Mouse (Mus musculus) midbrain, embryonic 13.5 days (tissue): ENCODE measurements around the gene Rundc3b. TPM values are rescaled to one million over a fixed set of nuclear protein-coding genes. Genes with fewer than 3 reads are reported as not detected.
A peak's percentile ranks its signal among the peaks of the same experiment; 100 is the strongest.

Experiments
- ATAC-seq: fragments of 200-750 bp; cut with Nextera tagmentation; 2 replicates; pipeline ENCODE4 v1.8.0; 2017; ENCODE audit warnings: mild to moderate bottlenecking, moderate TSS enrichment, moderate library complexity
- H3K27ac ChIP-seq: fragments of 300-500 bp; sonication (generic); 2 replicates; pipeline ENCODE4 v1.5.1; 2015; ENCODE audit warnings: inconsistent platforms, mild to moderate bottlenecking, moderate library complexity
- H3K27me3 ChIP-seq: fragments of 300-500 bp; sonication (generic); 2 replicates; pipeline ENCODE4 v1.6.1; 2015; ENCODE audit warnings: mild to moderate bottlenecking, inconsistent platforms
- H3K36me3 ChIP-seq: fragments of 300-500 bp; sonication (generic); 2 replicates; pipeline ENCODE4 v1.6.1; 2015; ENCODE audit warnings: mild to moderate bottlenecking, inconsistent platforms
- H3K4me1 ChIP-seq: fragments of 300-500 bp; sonication (generic); replicated peaks from 2 replicates; pipeline ENCODE4 v1.6.1; 2015; ENCODE audit warnings: inconsistent platforms
- H3K4me2 ChIP-seq: fragments of 300-500 bp; sonication (generic); replicated peaks from 2 replicates; pipeline ENCODE4 v1.6.1; 2015; ENCODE audit warnings: moderate library complexity, mild to moderate bottlenecking, inconsistent platforms
- H3K4me3 ChIP-seq: fragments of 300-500 bp; sonication (generic); replicated peaks from 2 replicates; pipeline ENCODE4 v1.5.1; 2015; ENCODE audit warnings: mild to moderate bottlenecking, inconsistent platforms
- H3K9ac ChIP-seq: fragments of 300-500 bp; sonication (generic); replicated peaks from 2 replicates; pipeline ENCODE4 v1.6.1; 2015; ENCODE audit warnings: mild to moderate bottlenecking, inconsistent platforms
- H3K9me3 ChIP-seq: fragments of 300-500 bp; sonication (generic); 2 replicates; pipeline ENCODE4 v1.6.1; 2016; ENCODE audit warnings: mild to moderate bottlenecking, inconsistent platforms
- WGBS: fragments of 180-500 bp; shearing (Covaris S2); methylation state at CpG from one replicate; pipeline ENCODE4 v1.1.7; 2015; 5-methylcytosine and 5-hydroxymethylcytosine counted together
- polyA plus RNA-seq: library from polyadenylated mRNA; unstranded; fragments of >200 nt; fragmentation: Nextera tagmentation; extraction: Ambion mirVana; gene quantifications from 2 replicates; pipeline ENCODE4 v1.2.1, GENCODE M21; 2015

Rundc3b gene
- polyA plus RNA-seq, 1 experiment from 2014 or later, result 34.7 TPM

- Histone ChIP-seq H3K9me3 (no peaks in the 10 kb centered on the region), H3K4me1 (no peaks in the 10 kb centered on the region), H3K27ac (peak overlapping the region; percentile 93), H3K36me3 (no peaks in the 10 kb centered on the region), H3K4me2 (peak overlapping the region; percentile 74), H3K9ac (peak overlapping the region; percentile 93), H3K4me3 (peak overlapping the region; percentile 89), H3K27me3 (no peaks in the 10 kb centered on the region)
- peak; percentile 79; the same call in 1 of the 2 replicates for ATAC-seq
- WGBS, result under 1% methylated on average over 45 of the region's 49 CpGs
Observed at GRCm38 (mm10) chr5:8622071-8622595, 619 bp downstream of the Rundc3b start.

GRCm38 (mm10) chr5:8571118-8571517, 51.6 kb downstream of the Rundc3b start:
- Histone ChIP-seq H3K9ac (no peak overlapping the region), H3K9me3 (no peaks in the 10 kb centered on the region), H3K4me1 (no peaks in the 10 kb centered on the region), H3K36me3 (no peaks in the 10 kb centered on the region), H3K27ac (no peak overlapping the region), H3K4me3 (no peak overlapping the region), H3K4me2 (no peak overlapping the region), H3K27me3 (no peaks in the 10 kb centered on the region)
- WGBS, result 5% methylated on average over 3 of the region's 3 CpGs
- no peak for ATAC-seq

GRCm38 (mm10) chr5:8566867-8567266, 55.9 kb downstream of the Rundc3b start:
- WGBS, result 28% methylated on average over 3 of the region's 3 CpGs

GRCm38 (mm10) chr5:8544512-8544911, 78.2 kb downstream of the Rundc3b start:
- ATAC-seq, result no peak
- no peaks in the 10 kb centered on the region for H3K9me3 ChIP-seq
- no peak overlapping the region for H3K4me2 ChIP-seq
- H3K9ac ChIP-seq, result no peak overlapping the region
- H3K4me1 ChIP-seq, result no peaks in the 10 kb centered on the region
- H3K4me3 ChIP-seq, result no peak overlapping the region
- no peak overlapping the region for H3K27ac ChIP-seq
- peaks cover 10% of the 10 kb centered on the region for H3K36me3 ChIP-seq
- 30% methylated on average over 2 of the region's 5 CpGs for WGBS
- no peaks in the 10 kb centered on the region for H3K27me3 ChIP-seq

More at GRCm38 (mm10) chr5:8566867-8567266, 55.9 kb downstream of the Rundc3b start:
- Histone ChIP-seq H3K4me1 (no peaks in the 10 kb centered on the region), H3K36me3 (no peaks in the 10 kb centered on the region), H3K27me3 (no peaks in the 10 kb centered on the region), H3K27ac (no peak overlapping the region), H3K9ac (no peak overlapping the region), H3K9me3 (no peaks in the 10 kb centered on the region), H3K4me3 (no peak overlapping the region), H3K4me2 (no peak overlapping the region)
- ATAC-seq, result no peak

- no peaks in the 10 kb centered on the region for H3K4me1 ChIP-seq
- no peaks in the 10 kb centered on the region for H3K9me3 ChIP-seq
- no peak overlapping the region for H3K9ac ChIP-seq
- H3K4me2 ChIP-seq, result no peak overlapping the region
- no peak overlapping the region for H3K4me3 ChIP-seq
- peaks cover 6% of the 10 kb centered on the region for H3K36me3 ChIP-seq
- 66% methylated on average over 3 of the region's 3 CpGs for WGBS
- H3K27ac ChIP-seq, result no peak overlapping the region
- no peak for ATAC-seq
- H3K27me3 ChIP-seq, result no peaks in the 10 kb centered on the region
Observed at GRCm38 (mm10) chr5:8542631-8543207, 80.0 kb downstream of the Rundc3b start.

GRCm38 (mm10) chr5:8541120-8542117, 81.3 kb downstream of the Rundc3b start:
- ATAC-seq, result no peak
- 78% methylated on average over 7 of the region's 7 CpGs for WGBS
- H3K4me1 ChIP-seq, result no peaks in the 10 kb centered on the region
- peaks cover 6% of the 10 kb centered on the region for H3K36me3 ChIP-seq
- H3K27ac ChIP-seq, result no peak overlapping the region
- no peaks in the 10 kb centered on the region for H3K27me3 ChIP-seq
- no peak overlapping the region for H3K4me3 ChIP-seq
- H3K4me2 ChIP-seq, result no peak overlapping the region
- no peaks in the 10 kb centered on the region for H3K9me3 ChIP-seq
- H3K9ac ChIP-seq, result no peak overlapping the region

- no peaks in the 10 kb centered on the region for H3K4me1 ChIP-seq
- 48% methylated on average over 3 of the region's 3 CpGs for WGBS
- no peak for ATAC-seq
Observed at GRCm38 (mm10) chr5:8519006-8519405, 103.7 kb downstream of the Rundc3b start.

GRCm38 (mm10) chr5:8491778-8492177, 131.0 kb downstream of the Rundc3b start:
- Histone ChIP-seq H3K9ac (no peak overlapping the region), H3K9me3 (no peaks in the 10 kb centered on the region), H3K4me2 (no peak overlapping the region), H3K4me3 (no peak overlapping the region), H3K4me1 (peaks cover 5% of the 10 kb centered on the region), H3K27me3 (peaks cover 14% of the 10 kb centered on the region; the same call in 1 of the 2 replicates), H3K27ac (no peak overlapping the region), H3K36me3 (0 out of 2 replicates have a peak, but pooled peaks cover 11% of the 10 kb centered on the region)
- no peak for ATAC-seq
- 65% methylated on average over 4 of the region's 4 CpGs for WGBS

More at GRCm38 (mm10) chr5:8519006-8519405, 103.7 kb downstream of the Rundc3b start:
- Histone ChIP-seq H3K27me3 (no peaks in the 10 kb centered on the region), H3K9me3 (no peaks in the 10 kb centered on the region), H3K9ac (no peak overlapping the region), H3K4me2 (no peak overlapping the region), H3K4me3 (no peak overlapping the region), H3K27ac (no peak overlapping the region), H3K36me3 (peaks cover 12% of the 10 kb centered on the region; the same call in 1 of the 2 replicates)

- Histone ChIP-seq H3K36me3 (0 out of 2 replicates have a peak, but pooled peaks cover 11% of the 10 kb centered on the region), H3K27ac (no peak overlapping the region), H3K9ac (no peak overlapping the region), H3K4me2 (no peak overlapping the region), H3K4me3 (no peak overlapping the region), H3K4me1 (peaks cover 5% of the 10 kb centered on the region), H3K9me3 (no peaks in the 10 kb centered on the region), H3K27me3 (peaks cover 14% of the 10 kb centered on the region; the same call in 1 of the 2 replicates)
- peak; percentile 70 for ATAC-seq
- WGBS, result 36% methylated on average over 6 of the region's 6 CpGs
Observed at GRCm38 (mm10) chr5:8489471-8490110, 133.2 kb downstream of the Rundc3b start.

- peak overlapping the region; percentile 62 for H3K27ac ChIP-seq
- peaks cover 14% of the 10 kb centered on the region; the same call in 1 of the 2 replicates for H3K27me3 ChIP-seq
- no peak overlapping the region for H3K4me3 ChIP-seq
- WGBS, result 25% methylated on average over 2 of the region's 2 CpGs
- 0 out of 2 replicates have a peak, but pooled peaks cover 3% of the 10 kb centered on the region for H3K36me3 ChIP-seq
- H3K9me3 ChIP-seq, result no peaks in the 10 kb centered on the region
- no peak overlapping the region for H3K9ac ChIP-seq
- H3K4me2 ChIP-seq, result no peak overlapping the region
- peak; percentile 61; the same call in 1 of the 2 replicates for ATAC-seq
- peaks cover 5% of the 10 kb centered on the region for H3K4me1 ChIP-seq
Observed at GRCm38 (mm10) chr5:8488701-8489297, 134.0 kb downstream of the Rundc3b start.

GRCm38 (mm10) chr5:8487989-8488700, 134.6 kb downstream of the Rundc3b start:
- WGBS, result 48% methylated on average over 4 of the region's 4 CpGs
- Histone ChIP-seq H3K4me2 (no peak overlapping the region), H3K4me3 (no peak overlapping the region), H3K27me3 (peaks cover 14% of the 10 kb centered on the region; the same call in 1 of the 2 replicates), H3K9me3 (no peaks in the 10 kb centered on the region), H3K36me3 (no peaks in the 10 kb centered on the region), H3K9ac (no peak overlapping the region), H3K27ac (no peak overlapping the region), H3K4me1 (peaks cover 5% of the 10 kb centered on the region)
- peak; percentile 78 for ATAC-seq
